Mouse (Mus musculus) kidney, postnatal 10 days (tissue): ENCODE results near the gene Olfr195.
"Not testable (repeated sequence)": the region's sequence is repeated elsewhere in the genome, so short reads cannot be mapped to it uniquely, and the experiment has no call there.

Source experiments
- DNase-seq: peaks from one replicate; pipeline ENCODE4 v3.0.0; 2021; ENCODE audit warnings: mixed read lengths

Olfr195 gene

DNA sequence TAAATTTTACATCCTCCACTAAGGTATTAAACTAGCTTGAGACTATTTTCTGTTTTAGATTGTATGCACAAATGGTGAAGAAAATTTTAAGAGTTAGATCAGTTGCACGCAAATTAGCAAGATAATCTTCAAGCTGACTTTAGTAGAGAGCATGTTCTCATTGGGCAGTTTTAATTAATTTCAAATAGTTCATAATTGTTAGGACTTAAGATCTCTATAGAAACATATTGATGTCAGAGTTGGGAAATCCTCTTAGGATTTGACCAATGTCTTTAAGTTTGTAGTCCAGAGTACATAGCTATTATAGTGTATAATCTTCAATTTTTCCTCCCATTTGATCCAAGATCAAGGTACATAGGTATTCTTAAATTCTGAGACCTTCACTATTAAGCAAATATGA, at the start of gene Olfr195:
Olfr195 (plus strand) TSS at position 301 of the 400 bp plus-strand sequence.
- no peak for DNase-seq

- no peak for DNase-seq
These were observed 41.5 kb upstream of the Olfr195 start for GRCm38 (mm10) chr16:59105312-59105711.

GRCm38 (mm10) chr16:59108522-59108921, 38.3 kb upstream of the Olfr195 start:
- not testable (repeated sequence) for DNase-seq

- DNase-seq = no peak
These were observed 35.1 kb upstream of the Olfr195 start, which contains the start of gene Olfr193 for GRCm38 (mm10) chr16:59111781-59112180. TSS of gene Olfr193 (minus strand) at chr16:59111881.

GRCm38 (mm10) chr16:59120969-59121368, 25.9 kb upstream of the Olfr195 start, which contains the start of gene Olfr194:
TSS of gene Olfr194 (minus strand) at chr16:59121069.
- DNase-seq = no peak

DNA sequence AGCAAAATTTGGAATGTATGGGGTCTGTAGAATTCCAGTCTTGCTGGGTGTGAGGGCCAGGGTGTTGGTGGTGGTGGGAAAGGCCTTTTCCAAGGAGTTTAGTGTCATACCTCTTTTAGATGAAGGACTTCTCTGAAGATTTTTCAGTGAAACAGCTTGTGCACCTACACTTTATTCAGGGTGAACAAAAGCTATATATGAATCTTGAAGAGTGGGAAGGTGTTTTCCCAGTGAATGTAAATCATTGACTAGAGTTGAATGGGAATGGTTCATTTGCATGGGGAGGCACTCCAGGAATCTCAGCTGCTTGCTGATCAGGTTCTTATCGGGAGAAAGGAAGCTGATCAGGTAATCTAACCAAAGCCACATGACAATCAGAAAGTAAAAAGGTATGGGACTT, 16.1 kb upstream of the Olfr195 start:
- no peak for DNase-seq

GRCm38 (mm10) chr16:59141105-59141504, 5.7 kb upstream of the Olfr195 start:
- no peak for DNase-seq

DNA sequence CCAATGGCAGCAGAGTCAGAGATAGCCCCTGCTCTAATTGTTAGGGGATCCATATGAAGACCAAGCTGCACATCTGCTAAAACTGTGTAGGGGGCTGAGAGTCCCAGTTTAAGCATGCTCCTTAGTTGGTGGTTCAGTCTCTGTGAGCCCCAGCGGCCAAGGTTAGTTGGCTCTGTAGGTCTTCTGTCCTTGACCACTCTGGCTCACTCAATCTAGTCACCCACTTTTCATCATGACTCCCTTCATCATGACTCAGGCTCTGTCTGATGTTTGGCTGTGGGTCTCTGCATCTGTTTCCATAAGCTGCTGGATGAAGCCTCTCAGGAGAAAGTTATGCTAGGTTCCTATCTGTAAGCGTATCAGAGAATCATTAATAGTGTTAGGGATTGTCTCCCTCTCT, 5.2 kb downstream of the Olfr195 start:
- DNase-seq = no peak

- no peak for DNase-seq
These were observed 23.5 kb downstream of the Olfr195 start, which contains the start of gene Olfr196 for GRCm38 (mm10) chr16:59170354-59170753. TSS of gene Olfr196 (minus strand) at chr16:59170454.
